Mouse (Mus musculus) kidney, embryonic 16.5 days (tissue): ENCODE data around the gene Serpinb9c. TPM values are rescaled to one million over a fixed set of nuclear protein-coding genes. Genes with fewer than 3 reads are reported as not detected.
"Not testable (repeated sequence)": the region's sequence is repeated elsewhere in the genome, so short reads cannot be mapped to it uniquely, and the experiment has no call there.

Experiments
- ATAC-seq: fragments of 200-750 bp; cut with Nextera tagmentation; 2 replicates; pipeline ENCODE4 v1.8.0; 2017; ENCODE audit warnings: moderate TSS enrichment; ENCODE audit not compliant: low FRiP score, low TSS enrichment
- H3K27ac ChIP-seq: fragments of 300-500 bp; sonication (generic); 2 replicates; pipeline ENCODE4 v1.5.1; 2014; ENCODE audit warnings: low read length
- H3K27me3 ChIP-seq: fragments of 300-500 bp; sonication (generic); 2 replicates; pipeline ENCODE4 v1.6.1; 2014; ENCODE audit warnings: low read length, control low read depth, mixed read lengths; ENCODE audit not compliant: insufficient read depth
- H3K36me3 ChIP-seq: fragments of 300-500 bp; sonication (generic); 2 replicates; pipeline ENCODE4 v1.6.1; 2014; ENCODE audit warnings: low read length, control low read depth, mixed read lengths; ENCODE audit not compliant: insufficient read depth
- H3K4me1 ChIP-seq: fragments of 300-500 bp; sonication (generic); 2 replicates; pipeline ENCODE4 v1.6.1; 2014; ENCODE audit warnings: low read length, control low read depth, mixed read lengths; ENCODE audit not compliant: insufficient read depth
- H3K4me2 ChIP-seq: fragments of 300-500 bp; sonication (generic); replicated peaks from 2 replicates; pipeline ENCODE4 v1.6.1; 2014; ENCODE audit warnings: low read depth, low read length
- H3K4me3 ChIP-seq: fragments of 300-500 bp; sonication (generic); 2 replicates; pipeline ENCODE4 v1.5.1; 2014; ENCODE audit warnings: mild to moderate bottlenecking, low read length
- H3K9ac ChIP-seq: fragments of 300-500 bp; sonication (generic); replicated peaks from 2 replicates; pipeline ENCODE4 v1.6.1; 2014; ENCODE audit warnings: low read length
- H3K9me3 ChIP-seq: fragments of 300-500 bp; sonication (generic); 2 replicates; pipeline ENCODE4 v1.6.1; 2016; ENCODE audit warnings: low read length, control low read depth
- whole genome bisulfite sequencing: fragments of 180-500 bp; shearing (Covaris S2); extraction: QIAGEN DNeasy Blood & Tissue Kit; methylation state at CpG from one replicate; pipeline ENCODE4 v1.1.7; 2014; 5-methylcytosine and 5-hydroxymethylcytosine counted together
- polyA plus RNA-seq: library from polyadenylated mRNA; unstranded; fragments of >200 nt; fragmentation: Nextera tagmentation; extraction: Ambion mirVana; gene quantifications from 2 replicates; pipeline ENCODE4 v1.2.1, GENCODE M21; 2015

Gene Serpinb9c
- polyA plus RNA-seq = not detected in 2 replicates

DNA sequence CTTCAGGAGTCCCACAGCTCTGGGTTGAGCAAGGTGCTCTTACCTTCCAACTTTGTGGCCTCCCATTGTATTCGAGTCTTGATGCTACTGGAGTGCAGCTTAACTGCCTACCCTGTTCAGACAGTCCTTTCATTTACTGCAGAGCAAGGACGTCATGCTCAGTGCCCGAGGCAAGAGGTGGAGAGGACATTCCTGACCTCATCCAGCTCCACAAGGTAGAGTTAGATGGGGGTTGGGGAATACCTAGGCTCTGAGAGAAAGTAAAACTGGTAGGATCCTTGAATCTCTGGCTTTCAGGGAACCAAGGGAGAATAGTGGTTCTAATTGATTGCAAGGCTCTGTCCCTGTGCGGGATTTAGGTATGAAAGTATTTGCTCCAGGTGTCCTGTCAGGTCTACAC lies at the start of gene Serpinb9c:
Gene Serpinb9c (minus strand): TSS at position 101 of the 400 bp plus-strand sequence.
- H3K4me2 ChIP-seq = no peak within 1 kb of the TSS
- H3K4me1 ChIP-seq = no peaks in the 10 kb centered on the region
- no peak within 1 kb of the TSS for H3K4me3 ChIP-seq
- no peak within 1 kb of the TSS for H3K9ac ChIP-seq
- no peaks in the 10 kb centered on the region for H3K36me3 ChIP-seq
- H3K27me3 ChIP-seq = no peaks in the 10 kb centered on the region
- H3K9me3 ChIP-seq = no peaks in the 10 kb centered on the region
- H3K27ac ChIP-seq = no peak within 1 kb of the TSS
- ATAC-seq = no peak
- WGBS = 72% methylated on average over 4 of the region's 4 CpGs

DNA sequence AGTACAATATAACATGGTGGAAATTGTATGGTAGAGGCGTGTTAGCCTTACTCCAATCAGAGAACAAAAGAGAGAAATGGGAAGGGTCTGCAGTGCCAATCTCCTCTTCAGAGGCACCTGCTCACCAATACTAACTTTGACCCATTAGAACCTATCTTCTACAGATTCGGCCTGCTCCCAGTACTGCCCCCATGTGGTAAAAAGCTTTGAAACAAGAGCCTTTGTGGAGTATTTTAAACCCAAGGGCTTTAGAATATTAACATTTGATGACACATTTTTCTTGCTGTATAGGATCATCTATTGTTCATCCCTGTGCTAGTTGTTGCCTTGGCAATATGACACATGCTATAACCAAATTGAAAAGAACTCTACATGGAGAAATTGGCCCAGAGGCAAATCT lies 40.2 kb upstream of the Serpinb9c start:
- Histone ChIP-seq H3K9ac (no peak overlapping the region), H3K27ac (no peak overlapping the region), H3K4me1 (no peaks in the 10 kb centered on the region), H3K36me3 (no peaks in the 10 kb centered on the region), H3K4me2 (no peak overlapping the region), H3K9me3 (no peaks in the 10 kb centered on the region), H3K27me3 (no peaks in the 10 kb centered on the region), H3K4me3 (no peak overlapping the region)
- WGBS = 56% methylated on average over 2 of the region's 2 CpGs
- no peak for ATAC-seq

DNA sequence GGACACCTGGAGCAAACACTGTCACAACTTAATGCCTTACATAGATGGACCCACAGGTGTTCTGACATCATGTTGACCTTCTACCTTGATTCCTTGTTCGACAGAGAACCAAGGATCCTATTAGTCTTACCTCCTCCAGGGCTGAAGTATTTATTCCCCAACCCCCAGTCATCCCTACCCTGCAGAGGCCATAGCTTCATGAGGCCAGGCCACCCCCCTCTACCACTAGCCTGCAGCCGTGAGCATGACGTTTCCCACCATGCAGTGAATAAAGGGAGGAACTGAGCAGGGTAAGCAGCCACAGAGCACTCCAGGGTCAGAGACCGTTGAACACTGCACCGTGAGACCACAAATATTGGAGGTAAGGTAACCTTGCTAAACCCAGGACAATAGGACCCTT lies 33.1 kb upstream of the Serpinb9c start, which contains the start of gene Serpinb9d:
Gene Serpinb9d (plus strand): TSS at position 301 of the 400 bp plus-strand sequence.
- H3K27ac ChIP-seq = no peak within 1 kb of the TSS
- 81% methylated on average over 5 of the region's 5 CpGs for WGBS
- no peaks in the 10 kb centered on the region for H3K36me3 ChIP-seq
- no peak within 1 kb of the TSS for H3K9ac ChIP-seq
- no peaks in the 10 kb centered on the region for H3K9me3 ChIP-seq
- H3K4me3 ChIP-seq = no peak within 1 kb of the TSS
- no peaks in the 10 kb centered on the region for H3K27me3 ChIP-seq
- no peak for ATAC-seq
- no peak within 1 kb of the TSS for H3K4me2 ChIP-seq
- no peaks in the 10 kb centered on the region for H3K4me1 ChIP-seq

DNA sequence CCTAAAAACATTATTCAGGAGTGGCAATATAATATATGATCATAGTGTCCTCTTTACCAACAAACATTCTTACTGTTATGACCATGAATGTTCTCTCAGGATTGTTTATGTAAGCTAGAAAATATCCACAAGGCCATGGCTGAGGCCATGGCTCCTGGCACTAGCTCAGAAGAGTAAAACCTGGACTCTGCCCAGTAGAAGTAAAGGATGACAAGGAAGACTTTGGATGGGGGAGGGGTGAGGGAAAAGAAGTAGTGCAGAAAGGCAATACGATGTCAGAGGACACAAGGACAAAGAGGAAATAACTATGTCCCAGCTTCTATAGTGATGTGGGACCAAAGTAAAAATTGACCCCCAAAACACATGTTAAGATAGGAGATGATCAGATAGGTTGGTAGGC lies 30.9 kb upstream of the Serpinb9c start:
- H3K27ac ChIP-seq, H3K27me3 ChIP-seq, H3K9ac ChIP-seq, H3K36me3 ChIP-seq, H3K9me3 ChIP-seq, H3K4me3 ChIP-seq, ATAC-seq, H3K4me1 ChIP-seq, H3K4me2 ChIP-seq: not testable (repeated sequence)
- WGBS = 86% methylated on average over 1 of the region's 1 CpGs

DNA sequence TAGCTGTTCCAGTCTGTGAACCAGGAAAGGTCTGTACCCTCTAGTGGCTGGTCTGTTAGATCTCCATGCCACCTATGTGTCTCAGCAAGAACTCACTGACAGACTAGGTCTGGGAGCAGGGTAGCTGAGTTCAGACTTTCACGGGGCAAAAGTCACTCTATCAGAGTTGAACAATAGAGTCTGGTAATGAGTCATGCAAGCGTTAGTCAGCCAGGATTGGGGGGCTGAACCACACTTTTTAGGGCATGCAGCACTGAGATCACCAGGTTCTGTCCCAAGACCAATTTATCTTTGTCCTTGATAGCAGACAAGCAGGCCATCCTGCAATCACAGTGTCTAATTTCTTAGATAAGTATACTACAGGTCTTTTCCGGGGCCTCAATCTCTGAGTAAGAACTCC lies 18.1 kb downstream of the Serpinb9c start:
- no peak for ATAC-seq

DNA sequence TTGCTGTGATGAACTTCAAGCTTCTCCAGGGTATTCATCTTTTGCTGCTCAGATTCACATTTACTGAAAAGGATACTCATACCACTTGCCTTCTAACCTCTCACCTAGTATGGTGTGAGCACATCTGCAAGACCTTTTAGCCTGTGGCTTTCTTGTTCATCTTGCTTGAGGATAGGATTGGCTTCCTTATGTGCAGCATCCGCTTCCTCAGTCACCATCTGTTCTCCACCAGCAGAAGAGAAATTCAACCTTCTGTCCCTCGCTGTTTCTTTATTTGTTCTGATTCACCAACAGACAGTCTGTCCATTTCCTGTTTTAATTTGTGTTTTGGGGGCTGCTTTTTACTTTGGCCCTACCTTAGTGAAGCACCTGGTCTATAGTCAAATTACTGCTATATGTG lies 21.8 kb downstream of the Serpinb9c start:
- H3K4me3 ChIP-seq = no peak overlapping the region
- no peak overlapping the region for H3K4me2 ChIP-seq
- H3K4me1 ChIP-seq = no peaks in the 10 kb centered on the region
- no peak for ATAC-seq
- no peak overlapping the region for H3K27ac ChIP-seq
- 91% methylated on average over 2 of the region's 2 CpGs for WGBS
- H3K27me3 ChIP-seq = no peaks in the 10 kb centered on the region
- H3K36me3 ChIP-seq = no peaks in the 10 kb centered on the region
- no peaks in the 10 kb centered on the region for H3K9me3 ChIP-seq
- H3K9ac ChIP-seq = no peak overlapping the region

More for the DNA sequence above, 18.1 kb downstream of the Serpinb9c start:
- no peaks in the 10 kb centered on the region for H3K27me3 ChIP-seq
- no peaks in the 10 kb centered on the region for H3K36me3 ChIP-seq
- 84% methylated on average over 3 of the region's 3 CpGs for WGBS
- H3K4me1 ChIP-seq = no peaks in the 10 kb centered on the region
- no peak overlapping the region for H3K4me3 ChIP-seq
- no peaks in the 10 kb centered on the region for H3K9me3 ChIP-seq
- no peak overlapping the region for H3K9ac ChIP-seq
- no peak overlapping the region for H3K27ac ChIP-seq
- no peak overlapping the region for H3K4me2 ChIP-seq

DNA sequence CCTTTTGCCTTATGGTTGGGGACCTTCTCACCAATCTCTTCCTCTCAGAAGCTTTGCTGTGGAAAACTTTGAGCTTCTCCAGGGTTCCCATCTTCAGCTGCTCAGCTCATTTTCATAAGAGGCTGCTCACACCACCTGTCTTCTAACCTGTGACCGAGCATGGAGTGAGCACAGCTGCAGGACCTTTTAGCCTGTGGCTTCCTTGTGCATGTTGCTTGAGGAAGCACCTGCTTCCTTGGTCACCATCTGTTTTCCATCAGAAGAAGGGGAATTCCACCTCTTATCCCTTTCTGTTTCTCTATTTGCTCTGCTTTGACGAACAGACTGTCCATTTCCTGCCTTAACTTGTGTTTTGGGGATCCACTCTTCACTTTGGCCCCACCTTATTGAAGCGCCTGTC lies 46.5 kb downstream of the Serpinb9c start:
- Histone ChIP-seq H3K4me3 (no peak overlapping the region), H3K36me3 (no peaks in the 10 kb centered on the region), H3K9ac (no peak overlapping the region), H3K4me1 (no peaks in the 10 kb centered on the region), H3K9me3 (no peaks in the 10 kb centered on the region), H3K4me2 (no peak overlapping the region), H3K27me3 (no peaks in the 10 kb centered on the region), H3K27ac (no peak overlapping the region)
- ATAC-seq = no peak
- WGBS = 68% methylated on average over 3 of the region's 3 CpGs

DNA sequence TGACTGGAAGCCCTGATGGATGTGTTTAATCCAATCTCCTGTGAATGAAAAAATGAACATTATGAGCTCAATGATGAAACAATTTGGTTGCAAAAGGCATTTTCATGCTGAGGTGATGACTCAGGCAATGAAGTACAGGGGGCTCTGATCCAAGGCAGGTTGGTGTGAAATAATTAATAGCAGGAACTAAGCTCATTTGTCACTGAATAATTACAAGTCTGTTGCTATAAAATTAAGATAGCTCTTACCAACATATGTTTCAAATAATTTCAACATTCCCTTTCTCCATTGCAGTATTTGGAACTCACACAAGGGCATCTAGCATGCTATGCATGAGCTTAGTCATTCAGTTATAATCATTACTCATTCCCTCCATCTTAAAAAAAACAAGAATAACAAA lies 53.9 kb downstream of the Serpinb9c start:
- ATAC-seq = no peak
- no peak overlapping the region for H3K27ac ChIP-seq
- H3K9ac ChIP-seq = no peak overlapping the region
- H3K4me1 ChIP-seq = no peaks in the 10 kb centered on the region
- H3K4me3 ChIP-seq = no peak overlapping the region
- no peaks in the 10 kb centered on the region for H3K36me3 ChIP-seq
- H3K9me3 ChIP-seq = no peaks in the 10 kb centered on the region
- H3K27me3 ChIP-seq = no peaks in the 10 kb centered on the region
- H3K4me2 ChIP-seq = no peak overlapping the region

Other genes starting within 250 kb of the Serpinb9c start
- 6.4 and 7.0 TPM in 2 replicates for gene Serpinb6b, start 194.5 kb downstream of the Serpinb9c start, polyA plus RNA-seq
- 11.4 TPM in 2 replicates for gene Serpinb9, start 156.5 kb downstream of the Serpinb9c start, polyA plus RNA-seq
- gene Serpinb9b, start 132.3 kb downstream of the Serpinb9c start, polyA plus RNA-seq = 0.09 TPM in 1 of 2 replicates, not detected in the other
- gene Serpinb1b, start 81.2 kb downstream of the Serpinb9c start, polyA plus RNA-seq = not detected in 2 replicates
- not detected in 2 replicates for gene Serpinb9d, start 33.2 kb upstream of the Serpinb9c start, polyA plus RNA-seq
- gene Serpinb9e, start 89.9 kb upstream of the Serpinb9c start, polyA plus RNA-seq = not detected in 2 replicates
- not detected in 2 replicates for gene Serpinb9f, start 164.3 kb upstream of the Serpinb9c start, polyA plus RNA-seq
- gene Gm11397, start 236.0 kb upstream of the Serpinb9c start, polyA plus RNA-seq = not detected in 2 replicates